Mouse (Mus musculus): ENCODE results near the gene Prr14l. TPM values are rescaled to one million over a fixed set of nuclear protein-coding genes. Genes with fewer than 3 reads are reported as not detected.

Prr14l gene
- polyA plus RNA-seq, 1 experiment from 2014 or later: 13.8 TPM

DNA sequence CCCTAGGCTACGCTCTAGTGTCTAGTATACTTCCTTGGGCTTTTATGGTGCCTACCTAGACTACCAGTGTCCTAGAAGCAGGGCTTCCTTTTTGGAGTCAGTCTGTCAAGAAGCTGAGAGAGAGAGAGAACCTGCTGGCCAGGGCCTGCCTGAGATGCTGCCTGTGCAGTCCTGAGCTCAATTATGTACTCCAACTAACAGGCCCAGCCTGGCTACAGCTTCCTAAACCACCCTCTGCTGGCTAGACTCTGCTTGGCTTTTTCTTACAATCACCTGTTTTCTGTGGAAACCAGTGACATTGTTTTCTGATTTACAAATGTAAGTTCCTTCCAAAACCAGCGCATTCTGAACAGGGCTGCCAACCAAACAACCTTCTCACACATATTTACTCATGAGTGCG, 113.9 kb downstream of the Prr14l start:
- Histone ChIP-seq H3K4me1 (ENCODE audit: control insufficient read depth, insufficient read depth, low read length) (no peaks in the 10 kb centered on the region), H3K27me3 (ENCODE audit: control insufficient read depth, insufficient read depth, low read length) (no peaks in the 10 kb centered on the region), H3K9ac (ENCODE audit: low read length) (no peak overlapping the region), H3K4me2 (ENCODE audit: low read depth, severe bottlenecking) (no peak overlapping the region), H3K27ac (replicated peaks; ENCODE audit: low read depth, low read length) (no peak overlapping the region), H3K9me3 (ENCODE audit: control insufficient read depth, low read length) (no peaks in the 10 kb centered on the region), H3K36me3 (ENCODE audit: control insufficient read depth, insufficient read depth, low read length) (no peaks in the 10 kb centered on the region), H3K4me3 (ENCODE audit: low read depth, low read length) (no peak overlapping the region)
- DNase-seq (ENCODE audit: low spot score) (no peak), ATAC-seq (ENCODE audit: insufficient number of reproducible peaks, low FRiP score, low TSS enrichment, low read depth) (no peak)
- 97% methylated on average over 3 of the region's 3 CpGs for WGBS

Other genes starting within 250 kb of the Prr14l start
- 36.4 and 39.9 TPM in 2 replicates for gene Yes1, start 243.1 kb downstream of the Prr14l start, polyA plus RNA-seq (2014; fragmentation: Nextera tagmentation; extraction: Ambion mirVana)
- 57.2 and 61.3 TPM in 2 replicates for gene Pisd, start 68.6 kb downstream of the Prr14l start, polyA plus RNA-seq (2014; fragmentation: Nextera tagmentation; extraction: Ambion mirVana)
- not detected in 2 replicates for gene Gm20671, start 27.1 kb downstream of the Prr14l start, polyA plus RNA-seq (2014; fragmentation: Nextera tagmentation; extraction: Ambion mirVana)
- gene Depdc5, start 9.4 kb upstream of the Prr14l start, polyA plus RNA-seq (2014; fragmentation: Nextera tagmentation; extraction: Ambion mirVana): 30.4 and 38.4 TPM in 2 replicates
- 382 and 389 TPM in 2 replicates for gene Ywhah, start 164.6 kb upstream of the Prr14l start, polyA plus RNA-seq (2014; fragmentation: Nextera tagmentation; extraction: Ambion mirVana)
- 0.04 TPM in 1 of 2 replicates, not detected in the other for gene Slc5a1, start 250.0 kb upstream of the Prr14l start, polyA plus RNA-seq (2014; fragmentation: Nextera tagmentation; extraction: Ambion mirVana)